Mouse (Mus musculus) embryonic facial prominence, embryonic 11.5 days (tissue): ENCODE results near the gene Gm16867. TPM values are rescaled to one million over a fixed set of nuclear protein-coding genes. Genes with fewer than 3 reads are reported as not detected.
"Not testable (repeated sequence)": the region's sequence is repeated elsewhere in the genome, so short reads cannot be mapped to it uniquely, and the experiment has no call there.

ENCODE experiments used
- ATAC-seq: fragments of 200-750 bp; cut with Nextera tagmentation; replicated peaks from 2 replicates; pipeline ENCODE4 v1.8.0; 2017; ENCODE audit warnings: low read depth; ENCODE audit not compliant: insufficient number of reproducible peaks, low FRiP score, low TSS enrichment
- DNase-seq: peaks from one replicate; pipeline ENCODE4 v3.0.0-alpha.2; 2015; ENCODE audit warnings: low spot score
- H3K27ac ChIP-seq: fragments of 300-500 bp; sonication (generic); replicated peaks from 2 replicates; pipeline ENCODE4 v1.5.1; 2014; ENCODE audit warnings: mild to moderate bottlenecking, low read depth, low read length, control low read depth
- H3K27me3 ChIP-seq: fragments of 300-500 bp; sonication (generic); 2 replicates; pipeline ENCODE4 v1.6.1; 2014; ENCODE audit warnings: mild to moderate bottlenecking, low read length, moderate library complexity, mixed read lengths; ENCODE audit not compliant: control insufficient read depth, insufficient read depth
- H3K36me3 ChIP-seq: fragments of 300-500 bp; sonication (generic); replicated peaks from 2 replicates; pipeline ENCODE4 v1.6.1; 2014; ENCODE audit warnings: low read depth, mild to moderate bottlenecking, low read length, moderate library complexity, mixed read lengths; ENCODE audit not compliant: control insufficient read depth, insufficient read depth
- H3K4me1 ChIP-seq: fragments of 300-500 bp; sonication (generic); 2 replicates; pipeline ENCODE4 v1.6.1; 2014; ENCODE audit warnings: low read length, mixed read lengths; ENCODE audit not compliant: control insufficient read depth, insufficient read depth
- H3K4me2 ChIP-seq: fragments of 300-500 bp; sonication (generic); 2 replicates; pipeline ENCODE4 v1.6.1; 2014; ENCODE audit warnings: low read depth, mild to moderate bottlenecking, control low read depth, low read length, moderate library complexity
- H3K4me3 ChIP-seq: fragments of 300-500 bp; sonication (generic); 2 replicates; pipeline ENCODE4 v1.5.1; 2014; ENCODE audit warnings: low read depth, low read length, control low read depth
- H3K9ac ChIP-seq: fragments of 300-500 bp; sonication (generic); replicated peaks from 2 replicates; pipeline ENCODE4 v1.6.1; 2014; ENCODE audit warnings: mild to moderate bottlenecking, control low read depth, low read length
- H3K9me3 ChIP-seq: fragments of 300-500 bp; sonication (generic); replicated peaks from 2 replicates; pipeline ENCODE4 v1.6.1; 2016; ENCODE audit warnings: mild to moderate bottlenecking, low read length, inconsistent platforms, mixed read lengths; ENCODE audit not compliant: control insufficient read depth
- WGBS: fragments of 180-500 bp; shearing (Covaris S2); extraction: QIAGEN DNeasy Blood & Tissue Kit; methylation state at CpG from one replicate; pipeline ENCODE4 v1.1.7; 2014; 5-methylcytosine and 5-hydroxymethylcytosine counted together
- polyA plus RNA-seq: library from polyadenylated mRNA; unstranded; fragments of >200 nt; fragmentation: Nextera tagmentation; extraction: Ambion mirVana; gene quantifications from 2 replicates; pipeline ENCODE4 v1.2.1, GENCODE M21; 2014

The Gm16867 gene
- polyA plus RNA-seq, 1 experiment from 2014 or later = not detected

GRCm38 (mm10) chr14:69457691-69458090, 45.5 kb downstream of the Gm16867 start:
- WGBS = no CpG with 5 or more reads among the region's 5 CpGs
- ATAC-seq, H3K4me3 ChIP-seq: not testable (repeated sequence)

GRCm38 (mm10) chr14:69454640-69455039, 48.5 kb downstream of the Gm16867 start:
- not testable (repeated sequence) for H3K9ac ChIP-seq, DNase-seq, H3K36me3 ChIP-seq, H3K27ac ChIP-seq, ATAC-seq, H3K4me3 ChIP-seq, H3K9me3 ChIP-seq, H3K27me3 ChIP-seq, H3K4me2 ChIP-seq, H3K4me1 ChIP-seq
- no CpG with 5 or more reads among the region's 9 CpGs for WGBS

More at GRCm38 (mm10) chr14:69457691-69458090, 45.5 kb downstream of the Gm16867 start:
- not testable (repeated sequence) for H3K9ac ChIP-seq, H3K36me3 ChIP-seq, H3K4me1 ChIP-seq, H3K9me3 ChIP-seq, H3K27ac ChIP-seq, H3K4me2 ChIP-seq, DNase-seq, H3K27me3 ChIP-seq

GRCm38 (mm10) chr14:69448845-69449244, 54.3 kb downstream of the Gm16867 start:
- H3K4me2 ChIP-seq, H3K4me3 ChIP-seq, H3K4me1 ChIP-seq, ATAC-seq, H3K36me3 ChIP-seq, H3K9ac ChIP-seq, H3K9me3 ChIP-seq, H3K27ac ChIP-seq, DNase-seq, H3K27me3 ChIP-seq: not testable (repeated sequence)
- no CpG with 5 or more reads among the region's 10 CpGs for WGBS

- not testable (repeated sequence) for H3K9me3 ChIP-seq, H3K36me3 ChIP-seq, H3K4me2 ChIP-seq, H3K27ac ChIP-seq, H3K4me3 ChIP-seq, H3K9ac ChIP-seq, ATAC-seq, H3K27me3 ChIP-seq, H3K4me1 ChIP-seq, DNase-seq
- no CpG with 5 or more reads among the region's 1 CpGs for WGBS
Measured at GRCm38 (mm10) chr14:69447006-69447405, 56.2 kb downstream of the Gm16867 start.

- WGBS = no CpG with 5 or more reads among the region's 7 CpGs
- not testable (repeated sequence) for H3K36me3 ChIP-seq, H3K9ac ChIP-seq, H3K9me3 ChIP-seq, H3K27ac ChIP-seq, H3K27me3 ChIP-seq, H3K4me2 ChIP-seq, H3K4me1 ChIP-seq, H3K4me3 ChIP-seq, DNase-seq
- ATAC-seq = peak; percentile 98
Measured at GRCm38 (mm10) chr14:69443092-69443692, 60.0 kb downstream of the Gm16867 start.

- DNase-seq, H3K27me3 ChIP-seq, ATAC-seq, H3K4me1 ChIP-seq, H3K36me3 ChIP-seq, H3K27ac ChIP-seq, H3K4me2 ChIP-seq, H3K9me3 ChIP-seq, H3K4me3 ChIP-seq, H3K9ac ChIP-seq: not testable (repeated sequence)
- WGBS = no CpG with 5 or more reads among the region's 7 CpGs
Measured at GRCm38 (mm10) chr14:69440955-69441354, 62.2 kb downstream of the Gm16867 start.

GRCm38 (mm10) chr14:69438678-69439214, 64.4 kb downstream of the Gm16867 start:
- H3K27me3 ChIP-seq, H3K27ac ChIP-seq, H3K4me1 ChIP-seq, H3K9ac ChIP-seq, DNase-seq, H3K4me2 ChIP-seq, ATAC-seq, H3K36me3 ChIP-seq, H3K4me3 ChIP-seq, H3K9me3 ChIP-seq: not testable (repeated sequence)
- WGBS = no CpG with 5 or more reads among the region's 7 CpGs

GRCm38 (mm10) chr14:69421003-69421402, 82.2 kb downstream of the Gm16867 start:
- not testable (repeated sequence) for DNase-seq, H3K4me3 ChIP-seq, H3K27me3 ChIP-seq, H3K4me2 ChIP-seq, H3K4me1 ChIP-seq, H3K27ac ChIP-seq, H3K9ac ChIP-seq, H3K36me3 ChIP-seq, H3K9me3 ChIP-seq
- WGBS = no CpG with 5 or more reads among the region's 7 CpGs
- 0 out of 2 replicates have a peak, but pooled peaks have one; percentile 34 for ATAC-seq
